ENCODE assay signal across 9 mouse cellular contexts in genomic region chr2:30870863-30871262, GRCm38 (mm10). TPM values are rescaled to one million over a fixed set of nuclear protein-coding genes. Genes with fewer than 3 reads are reported as not detected.
DNase-seq lines count a peak whose midpoint lies in the region; ATAC-seq and TF ChIP-seq lines count a peak whose summit lies in the region.
"Had no signal": no experiment of that assay in that cellular context is flagged by ENCODE, and none has a peak within 500 bp of the region (broad histone marks: within the 10 kb centered on the region; RNA-seq: fewer than 3 reads in every experiment).

No protein-coding gene starts in this region.

- TF ChIP-seq CTCF in lung, postnatal 0 days (IDR thresholded peaks at IDR 0.05) = no peak

- no peaks in the 10 kb centered on the region for H3K36me3 ChIP-seq in lung, postnatal 0 days (ENCODE audit: insufficient read depth, low read length)
- H3K36me3 ChIP-seq in limb, embryonic 13.5 days = peaks cover 9% of the 10 kb centered on the region; the same call in 1 of the 2 replicates
- H3K36me3 ChIP-seq: heart, embryonic 15.5 days had no signal

- H3K27me3 ChIP-seq in lung, postnatal 0 days (replicated peaks; ENCODE audit: insufficient read depth, low read length) = no peaks in the 10 kb centered on the region
- H3K27me3 ChIP-seq in limb, embryonic 13.5 days = no peaks in the 10 kb centered on the region
- H3K27me3 ChIP-seq: heart, embryonic 15.5 days had no signal

- peak; percentile 24 to 68 for DNase-seq in lung, postnatal 4 days
- no peak for DNase-seq in lung, postnatal 0 days (ENCODE audit: low spot score)
- DNase-seq in cerebellum, adult 9-10 months = peak; percentile 26
- peak; percentile 48 for DNase-seq in gastrocnemius, postnatal 10 days
- DNase-seq in adrenal gland, postnatal 10 days = no peak
- DNase-seq in thymus, postnatal 4 days = no peak
- DNase-seq: spleen, adult 18-20 months had no signal

- H3K4me2 ChIP-seq in lung, postnatal 0 days (replicated peaks; ENCODE audit: low read depth, low read length) = no peak overlapping the region
- no peak overlapping the region for H3K4me2 ChIP-seq in limb, embryonic 13.5 days (replicated peaks)
- H3K4me2 ChIP-seq: heart, embryonic 15.5 days had no signal

- no peaks in the 10 kb centered on the region for H3K4me1 ChIP-seq in lung, postnatal 0 days (ENCODE audit: insufficient read depth, low read depth, low read length)
- peaks cover 70% of the 10 kb centered on the region for H3K4me1 ChIP-seq in limb, embryonic 13.5 days

- no peak overlapping the region for H3K27ac ChIP-seq in lung, postnatal 0 days (ENCODE audit: low read length)
- peak overlapping the region; percentile 85 for H3K27ac ChIP-seq in limb, embryonic 13.5 days
- H3K27ac ChIP-seq: heart, embryonic 15.5 days had no signal

- no peak for TF ChIP-seq EP300 in lung, postnatal 0 days (IDR thresholded peaks at IDR 0.05)

- WGBS in lung, postnatal 0 days = 64% methylated on average over 8 of the region's 8 CpGs
- WGBS in limb, embryonic 13.5 days = 74% methylated on average over 8 of the region's 8 CpGs

- no peak for ATAC-seq in lung, postnatal 0 days
- ATAC-seq in limb, embryonic 13.5 days (ENCODE audit: low FRiP score, low read depth) = no peak

- H3K9ac ChIP-seq in lung, postnatal 0 days (replicated peaks; ENCODE audit: low read depth) = no peak overlapping the region
- H3K9ac ChIP-seq in limb, embryonic 13.5 days = 0 out of 2 replicates have a peak overlapping the region, but pooled peaks have one; percentile 36
- H3K9ac ChIP-seq: heart, embryonic 15.5 days had no signal

- H3K9me3 ChIP-seq in lung, postnatal 0 days (ENCODE audit: low read length) = no peaks in the 10 kb centered on the region
- no peaks in the 10 kb centered on the region for H3K9me3 ChIP-seq in limb, embryonic 13.5 days
- H3K9me3 ChIP-seq: heart, embryonic 15.5 days had no signal

- H3K4me3 ChIP-seq in lung, postnatal 0 days (ENCODE audit: low read depth, low read length) = no peak overlapping the region
- no peak overlapping the region for H3K4me3 ChIP-seq in limb, embryonic 13.5 days
- H3K4me3 ChIP-seq: heart, embryonic 15.5 days had no signal

RNA-seq across cellular contexts. Expression of gene Prrx2, which starts 36.1 kb away (rescaled TPM):
- 2.9 and 4.3 TPM in 2 replicates for polyA plus RNA-seq in lung, postnatal 0 days (2015; fragmentation: Nextera tagmentation; extraction: Ambion mirVana)
- total RNA-seq in gastrocnemius, postnatal 10 days (2021) = 1 to 10 TPM; 4.3 to 4.8 TPM
- polyA plus RNA-seq in limb, embryonic 13.5 days (2015; fragmentation: Nextera tagmentation; extraction: Ambion mirVana) = 93.6 and 102 TPM in 2 replicates
- 1 to 10 TPM; 2.3 to 4.0 TPM for total RNA-seq in adrenal gland, postnatal 10 days (2021)

RNA-seq across cellular contexts. Expression of gene Asb6, which starts 40.7 kb away (rescaled TPM):
- polyA plus RNA-seq in lung, postnatal 0 days (2015; fragmentation: Nextera tagmentation; extraction: Ambion mirVana) = 24.9 and 26.1 TPM in 2 replicates
- 1 to 10 TPM; 8.9 to 9.0 TPM for total RNA-seq in gastrocnemius, postnatal 10 days (2021)
- 38.7 and 39.2 TPM in 2 replicates for polyA plus RNA-seq in limb, embryonic 13.5 days (2015; fragmentation: Nextera tagmentation; extraction: Ambion mirVana)
- 10 to 100 TPM; 17.2 to 19.6 TPM for total RNA-seq in adrenal gland, postnatal 10 days (2021)

RNA-seq across cellular contexts. Expression of gene Ptges, which starts 58.8 kb away (rescaled TPM):
- 20.0 and 29.8 TPM in 2 replicates for polyA plus RNA-seq in lung, postnatal 0 days (2015; fragmentation: Nextera tagmentation; extraction: Ambion mirVana)
- 1 to 10 TPM; 7.4 to 9.0 TPM for total RNA-seq in gastrocnemius, postnatal 10 days (2021)
- polyA plus RNA-seq in limb, embryonic 13.5 days (2015; fragmentation: Nextera tagmentation; extraction: Ambion mirVana) = 14.1 and 16.4 TPM in 2 replicates
- total RNA-seq in adrenal gland, postnatal 10 days (2021) = 10 to 100 TPM in 1 of 2 experiments, 1 to 10 TPM in 1; 9.1 to 12.0 TPM

Comparison
In these comparisons a context has a peak if more than half of its experiments do, and no peak if none do; other contexts are left out.
1. DNase-seq: peak in lung, postnatal 4 days (2 of 2), cerebellum, adult 9-10 months (single experiment) and gastrocnemius, postnatal 10 days (single experiment); none in lung, postnatal 0 days (single experiment), adrenal gland, postnatal 10 days (single experiment) and thymus, postnatal 4 days (single experiment).